Mouse (Mus musculus): Measurements from ENCODE around the gene Egfr. TPM values are rescaled to one million over a fixed set of nuclear protein-coding genes. Genes with fewer than 3 reads are reported as not detected.

Gene Egfr
- polyA plus RNA-seq, 1 experiment from 2014 or later: 6.7 TPM

- no peak overlapping the region for H3K9ac ChIP-seq
- no peaks in the 10 kb centered on the region for H3K4me1 ChIP-seq
- H3K27me3 ChIP-seq: no peaks in the 10 kb centered on the region
- H3K9me3 ChIP-seq (replicated peaks): no peaks in the 10 kb centered on the region
- no peak overlapping the region for H3K27ac ChIP-seq
- no peak overlapping the region for H3K4me3 ChIP-seq
- no peak for ATAC-seq (ENCODE audit: low FRiP score)
- H3K4me2 ChIP-seq (replicated peaks): no peak overlapping the region
- no peaks in the 10 kb centered on the region for H3K36me3 ChIP-seq
Measured at GRCm38 (mm10) chr11:16813298-16813697, 61.3 kb downstream of the Egfr start.

- Histone ChIP-seq H3K9me3 (replicated peaks) (no peaks in the 10 kb centered on the region), H3K4me3 (no peak overlapping the region), H3K27me3 (no peaks in the 10 kb centered on the region), H3K36me3 (no peaks in the 10 kb centered on the region), H3K4me1 (no peaks in the 10 kb centered on the region), H3K27ac (no peak overlapping the region), H3K9ac (no peak overlapping the region), H3K4me2 (replicated peaks) (no peak overlapping the region)
- no peak for ATAC-seq (ENCODE audit: low FRiP score)
- WGBS: 91% methylated on average over 9 of the region's 9 CpGs
Measured at GRCm38 (mm10) chr11:16816414-16816813, 64.4 kb downstream of the Egfr start.

- Histone ChIP-seq H3K4me3 (no peak overlapping the region), H3K27me3 (no peaks in the 10 kb centered on the region), H3K27ac (no peak overlapping the region), H3K4me1 (no peaks in the 10 kb centered on the region), H3K4me2 (replicated peaks) (no peak overlapping the region), H3K9ac (no peak overlapping the region), H3K36me3 (no peaks in the 10 kb centered on the region), H3K9me3 (replicated peaks) (no peaks in the 10 kb centered on the region)
- ATAC-seq (ENCODE audit: low FRiP score): no peak
- WGBS: 85% methylated on average over 6 of the region's 6 CpGs
Measured at GRCm38 (mm10) chr11:16817336-16818034, 65.5 kb downstream of the Egfr start.

GRCm38 (mm10) chr11:16819424-16819823, 67.4 kb downstream of the Egfr start:
- ATAC-seq (ENCODE audit: low FRiP score): no peak
- H3K27ac ChIP-seq: no peak overlapping the region
- H3K9ac ChIP-seq: no peak overlapping the region
- 97% methylated on average over 1 of the region's 1 CpGs for WGBS
- H3K4me3 ChIP-seq: no peak overlapping the region
- H3K9me3 ChIP-seq (replicated peaks): no peaks in the 10 kb centered on the region
- H3K4me2 ChIP-seq (replicated peaks): no peak overlapping the region
- H3K4me1 ChIP-seq: no peaks in the 10 kb centered on the region
- H3K27me3 ChIP-seq: no peaks in the 10 kb centered on the region
- no peaks in the 10 kb centered on the region for H3K36me3 ChIP-seq

GRCm38 (mm10) chr11:16820138-16820537, 68.1 kb downstream of the Egfr start:
- H3K36me3 ChIP-seq: no peaks in the 10 kb centered on the region
- H3K9ac ChIP-seq: no peak overlapping the region
- no peak overlapping the region for H3K27ac ChIP-seq
- 86% methylated on average over 6 of the region's 6 CpGs for WGBS
- H3K4me3 ChIP-seq: no peak overlapping the region
- ATAC-seq (ENCODE audit: low FRiP score): no peak
- no peak overlapping the region for H3K4me2 ChIP-seq (replicated peaks)
- no peaks in the 10 kb centered on the region for H3K4me1 ChIP-seq
- H3K9me3 ChIP-seq (replicated peaks): no peaks in the 10 kb centered on the region
- no peaks in the 10 kb centered on the region for H3K27me3 ChIP-seq

- WGBS: 92% methylated on average over 6 of the region's 6 CpGs
Measured at GRCm38 (mm10) chr11:16821668-16822254, 69.8 kb downstream of the Egfr start.

GRCm38 (mm10) chr11:16823830-16824545, 72.0 kb downstream of the Egfr start:
- Histone ChIP-seq H3K27ac (no peak overlapping the region), H3K36me3 (no peaks in the 10 kb centered on the region), H3K9me3 (replicated peaks) (no peaks in the 10 kb centered on the region), H3K27me3 (no peaks in the 10 kb centered on the region), H3K9ac (no peak overlapping the region), H3K4me1 (no peaks in the 10 kb centered on the region), H3K4me3 (no peak overlapping the region), H3K4me2 (replicated peaks) (no peak overlapping the region)
- no peak for ATAC-seq (ENCODE audit: low FRiP score)
- WGBS: 66% methylated on average over 4 of the region's 4 CpGs

More at GRCm38 (mm10) chr11:16821668-16822254, 69.8 kb downstream of the Egfr start:
- Histone ChIP-seq H3K4me1 (no peaks in the 10 kb centered on the region), H3K27ac (no peak overlapping the region), H3K9me3 (replicated peaks) (no peaks in the 10 kb centered on the region), H3K4me2 (replicated peaks) (no peak overlapping the region), H3K4me3 (no peak overlapping the region), H3K27me3 (no peaks in the 10 kb centered on the region), H3K36me3 (no peaks in the 10 kb centered on the region), H3K9ac (no peak overlapping the region)
- ATAC-seq (ENCODE audit: low FRiP score): no peak

GRCm38 (mm10) chr11:16829468-16829867, 77.5 kb downstream of the Egfr start:
- H3K4me3 ChIP-seq: no peak overlapping the region
- no peak overlapping the region for H3K9ac ChIP-seq
- ATAC-seq (ENCODE audit: low FRiP score): no peak
- no peaks in the 10 kb centered on the region for H3K36me3 ChIP-seq
- H3K27ac ChIP-seq: no peak overlapping the region
- H3K27me3 ChIP-seq: no peaks in the 10 kb centered on the region
- 89% methylated on average over 3 of the region's 3 CpGs for WGBS
- no peak overlapping the region for H3K4me2 ChIP-seq (replicated peaks)
- no peaks in the 10 kb centered on the region for H3K9me3 ChIP-seq (replicated peaks)
- H3K4me1 ChIP-seq: no peaks in the 10 kb centered on the region

- WGBS: 74% methylated on average over 8 of the region's 8 CpGs
- H3K27ac ChIP-seq: no peak overlapping the region
- H3K4me2 ChIP-seq (replicated peaks): no peak overlapping the region
- no peak overlapping the region for H3K4me3 ChIP-seq
- no peaks in the 10 kb centered on the region for H3K4me1 ChIP-seq
- H3K27me3 ChIP-seq: no peaks in the 10 kb centered on the region
- H3K36me3 ChIP-seq: no peaks in the 10 kb centered on the region
- ATAC-seq (ENCODE audit: low FRiP score): no peak
- H3K9me3 ChIP-seq (replicated peaks): no peaks in the 10 kb centered on the region
- H3K9ac ChIP-seq: no peak overlapping the region
Measured at GRCm38 (mm10) chr11:16830531-16831227, 78.7 kb downstream of the Egfr start.

GRCm38 (mm10) chr11:16831974-16832464, 80.0 kb downstream of the Egfr start:
- H3K27me3 ChIP-seq: no peaks in the 10 kb centered on the region
- H3K36me3 ChIP-seq: no peaks in the 10 kb centered on the region
- no peaks in the 10 kb centered on the region for H3K4me1 ChIP-seq
- no peaks in the 10 kb centered on the region for H3K9me3 ChIP-seq (replicated peaks)
- H3K27ac ChIP-seq: no peak overlapping the region
- no peak overlapping the region for H3K4me3 ChIP-seq
- no peak overlapping the region for H3K9ac ChIP-seq
- 89% methylated on average over 5 of the region's 5 CpGs for WGBS
- no peak for ATAC-seq (ENCODE audit: low FRiP score)
- no peak overlapping the region for H3K4me2 ChIP-seq (replicated peaks)

- Histone ChIP-seq H3K27me3 (no peaks in the 10 kb centered on the region), H3K9me3 (replicated peaks) (no peaks in the 10 kb centered on the region), H3K36me3 (no peaks in the 10 kb centered on the region), H3K27ac (no peak overlapping the region), H3K4me2 (replicated peaks) (no peak overlapping the region), H3K4me1 (no peaks in the 10 kb centered on the region), H3K4me3 (no peak overlapping the region), H3K9ac (no peak overlapping the region)
- WGBS: 84% methylated on average over 3 of the region's 3 CpGs
- ATAC-seq (ENCODE audit: low FRiP score): no peak
Measured at GRCm38 (mm10) chr11:16838772-16839171, 86.8 kb downstream of the Egfr start.

- 87% methylated on average over 3 of the region's 3 CpGs for WGBS
- no peaks in the 10 kb centered on the region for H3K9me3 ChIP-seq (replicated peaks)
- no peak overlapping the region for H3K9ac ChIP-seq
- no peak overlapping the region for H3K27ac ChIP-seq
- ATAC-seq (ENCODE audit: low FRiP score): no peak
- no peaks in the 10 kb centered on the region for H3K27me3 ChIP-seq
- H3K4me3 ChIP-seq: no peak overlapping the region
- no peaks in the 10 kb centered on the region for H3K4me1 ChIP-seq
- no peak overlapping the region for H3K4me2 ChIP-seq (replicated peaks)
- no peaks in the 10 kb centered on the region for H3K36me3 ChIP-seq
Measured at GRCm38 (mm10) chr11:16842924-16843323, 90.9 kb downstream of the Egfr start.

Data from hindbrain, embryonic 12.5 days (tissue).